Mouse (Mus musculus) forebrain, postnatal 0 days (tissue): ENCODE results near the gene Atp8a2. TPM values are rescaled to one million over a fixed set of nuclear protein-coding genes. Genes with fewer than 3 reads are reported as not detected.

Experiments used
- ATAC-seq: fragments of 200-750 bp; cut with Nextera tagmentation; 2 replicates; pipeline ENCODE4 v1.8.0; 2017; ENCODE audit warnings: mild to moderate bottlenecking, moderate library complexity
- DNase-seq: peaks from one replicate; pipeline ENCODE4 v3.0.0-alpha.2; 2015
- H3K27ac ChIP-seq: fragments of 300-500 bp; sonication (generic); 2 replicates; pipeline ENCODE4 v1.5.1; 2014; ENCODE audit warnings: low read depth, mild to moderate bottlenecking, antibody characterized with exemption, low read length, moderate library complexity, mixed read lengths
- H3K27me3 ChIP-seq: fragments of 300-500 bp; sonication (generic); 2 replicates; pipeline ENCODE4 v1.6.1; 2014; ENCODE audit warnings: mild to moderate bottlenecking, low read length, mixed read lengths; ENCODE audit not compliant: insufficient read depth
- H3K36me3 ChIP-seq: fragments of 300-500 bp; sonication (generic); 2 replicates; pipeline ENCODE4 v1.6.1; 2014; ENCODE audit warnings: mild to moderate bottlenecking, moderate library complexity; ENCODE audit not compliant: insufficient read depth
- H3K4me1 ChIP-seq: fragments of 300-500 bp; sonication (generic); 2 replicates; pipeline ENCODE4 v1.6.1; 2014; ENCODE audit warnings: antibody characterized with exemption; ENCODE audit not compliant: insufficient read depth
- H3K4me2 ChIP-seq: fragments of 300-500 bp; sonication (generic); 2 replicates; pipeline ENCODE4 v1.6.1; 2014; ENCODE audit warnings: low read depth, mild to moderate bottlenecking, moderate library complexity
- H3K4me3 ChIP-seq: fragments of 300-500 bp; sonication (generic); 2 replicates; pipeline ENCODE4 v1.5.1; 2014; ENCODE audit warnings: low read depth, low read length, mixed read lengths
- H3K9ac ChIP-seq: fragments of 300-500 bp; sonication (generic); 2 replicates; pipeline ENCODE4 v1.6.1; 2014; ENCODE audit warnings: mild to moderate bottlenecking
- H3K9me3 ChIP-seq: fragments of 300-500 bp; sonication (generic); 2 replicates; pipeline ENCODE4 v1.6.1; 2016; ENCODE audit warnings: low read length
- CTCF ChIP-seq: sonication (generic); IDR thresholded peaks from 2 replicates; pipeline ENCODE4 v1.5.1; 2016; ENCODE audit warnings: antibody characterized with exemption, control low read depth, low read depth
- WGBS: fragments of 180-500 bp; shearing (Covaris S2); extraction: QIAGEN DNeasy Blood & Tissue Kit; methylation state at CpG from one replicate; pipeline ENCODE4 v1.1.7; 2014; 5-methylcytosine and 5-hydroxymethylcytosine counted together
- polyA plus RNA-seq: library from polyadenylated mRNA; unstranded; fragments of >200 nt; fragmentation: Nextera tagmentation; extraction: Ambion mirVana; gene quantifications from 2 replicates; pipeline ENCODE4 v1.2.1, GENCODE M21; 2015
- total RNA-seq: library from RNA; depleted of rRNA; stranded (reverse); fragments of >200 nt; gene quantifications from 2 replicates; pipeline ENCODE4 v1.2.3, GENCODE M21; 2014

Atp8a2 gene
- total and polyA plus RNA-seq, 2 experiments from 2014 or later = 33.6 to 38.0 TPM

GRCm38 (mm10) chr14:59750005-59750404, 447.0 kb downstream of the Atp8a2 start:
- WGBS = 80% methylated on average over 6 of the region's 6 CpGs
- Histone ChIP-seq H3K27ac (no peak overlapping the region), H3K9ac (no peak overlapping the region), H3K4me2 (no peak overlapping the region), H3K4me3 (no peak overlapping the region), H3K36me3 (no peaks in the 10 kb centered on the region), H3K9me3 (no peaks in the 10 kb centered on the region), H3K27me3 (no peaks in the 10 kb centered on the region), H3K4me1 (no peaks in the 10 kb centered on the region)
- no peak for ATAC-seq
- no peak for TF ChIP-seq CTCF
- DNase-seq = no peak

- Histone ChIP-seq H3K9ac (no peak overlapping the region), H3K27me3 (no peaks in the 10 kb centered on the region), H3K4me3 (no peak overlapping the region), H3K36me3 (no peaks in the 10 kb centered on the region), H3K4me2 (no peak overlapping the region), H3K27ac (no peak overlapping the region), H3K9me3 (no peaks in the 10 kb centered on the region), H3K4me1 (no peaks in the 10 kb centered on the region)
- no peak for TF ChIP-seq CTCF
- no peak for ATAC-seq
- 34% methylated on average over 4 of the region's 4 CpGs for WGBS
- DNase-seq = no peak
These were observed 451.3 kb downstream of the Atp8a2 start for GRCm38 (mm10) chr14:59745676-59746075.

- H3K36me3 ChIP-seq = no peaks in the 10 kb centered on the region
- TF ChIP-seq CTCF = no peak
- DNase-seq (no peak), ATAC-seq (no peak)
- no peaks in the 10 kb centered on the region for H3K27me3 ChIP-seq
- H3K27ac ChIP-seq = no peak overlapping the region
- no peaks in the 10 kb centered on the region for H3K9me3 ChIP-seq
- H3K4me2 ChIP-seq = no peak overlapping the region
- H3K4me1 ChIP-seq = 0 out of 2 replicates have a peak, but pooled peaks cover under 1% of the 10 kb centered on the region
- 93% methylated on average over 5 of the region's 5 CpGs for WGBS
- H3K9ac ChIP-seq = no peak overlapping the region
- H3K4me3 ChIP-seq = no peak overlapping the region
These were observed 455.2 kb downstream of the Atp8a2 start for GRCm38 (mm10) chr14:59741752-59742151.

- no peaks in the 10 kb centered on the region for H3K9me3 ChIP-seq
- H3K4me2 ChIP-seq = no peak overlapping the region
- no peak overlapping the region for H3K27ac ChIP-seq
- WGBS = 77% methylated on average over 6 of the region's 6 CpGs
- H3K36me3 ChIP-seq = no peaks in the 10 kb centered on the region
- no peak overlapping the region for H3K9ac ChIP-seq
- H3K4me1 ChIP-seq = 0 out of 2 replicates have a peak, but pooled peaks cover 3% of the 10 kb centered on the region
- ATAC-seq = no peak
- H3K27me3 ChIP-seq = no peaks in the 10 kb centered on the region
- DNase-seq = no peak
- no peak overlapping the region for H3K4me3 ChIP-seq
- TF ChIP-seq CTCF = no peak
These were observed 457.5 kb downstream of the Atp8a2 start for GRCm38 (mm10) chr14:59739446-59739845.

GRCm38 (mm10) chr14:59737734-59738294, 459.2 kb downstream of the Atp8a2 start:
- H3K27ac ChIP-seq = no peak overlapping the region
- H3K9ac ChIP-seq = no peak overlapping the region
- no peak for TF ChIP-seq CTCF
- WGBS = 36% methylated on average over 8 of the region's 8 CpGs
- no peaks in the 10 kb centered on the region for H3K36me3 ChIP-seq
- H3K4me3 ChIP-seq = no peak overlapping the region
- DNase-seq (no peak), ATAC-seq (no peak)
- no peak overlapping the region for H3K4me2 ChIP-seq
- no peaks in the 10 kb centered on the region for H3K27me3 ChIP-seq
- H3K4me1 ChIP-seq = 0 out of 2 replicates have a peak, but pooled peaks cover 3% of the 10 kb centered on the region
- H3K9me3 ChIP-seq = no peaks in the 10 kb centered on the region

- no peak overlapping the region for H3K4me2 ChIP-seq
- H3K9ac ChIP-seq = no peak overlapping the region
- H3K36me3 ChIP-seq = no peaks in the 10 kb centered on the region
- 0 out of 2 replicates have a peak, but pooled peaks cover 3% of the 10 kb centered on the region for H3K4me1 ChIP-seq
- H3K9me3 ChIP-seq = no peaks in the 10 kb centered on the region
- ATAC-seq = peak; percentile 85
- no peak for TF ChIP-seq CTCF
- peak; percentile 73 for DNase-seq
- 16% methylated on average over 9 of the region's 9 CpGs for WGBS
- H3K27me3 ChIP-seq = no peaks in the 10 kb centered on the region
- 0 out of 2 replicates have a peak overlapping the region, but pooled peaks have one; percentile 4 for H3K27ac ChIP-seq
- no peak overlapping the region for H3K4me3 ChIP-seq
These were observed 459.9 kb downstream of the Atp8a2 start for GRCm38 (mm10) chr14:59736861-59737700.

- H3K4me2 ChIP-seq = no peak overlapping the region
- no peaks in the 10 kb centered on the region for H3K9me3 ChIP-seq
- H3K4me1 ChIP-seq = no peaks in the 10 kb centered on the region
- no peak overlapping the region for H3K4me3 ChIP-seq
- no peak for TF ChIP-seq CTCF
- ATAC-seq (no peak), DNase-seq (no peak)
- 57% methylated on average over 3 of the region's 3 CpGs for WGBS
- H3K27me3 ChIP-seq = no peaks in the 10 kb centered on the region
- H3K27ac ChIP-seq = no peak overlapping the region
- H3K36me3 ChIP-seq = no peaks in the 10 kb centered on the region
- H3K9ac ChIP-seq = no peak overlapping the region
These were observed 467.0 kb downstream of the Atp8a2 start for GRCm38 (mm10) chr14:59730043-59730390.
